Mouse (Mus musculus): ENCODE measurements around the gene Sp4. TPM values are rescaled to one million over a fixed set of nuclear protein-coding genes. Genes with fewer than 3 reads are reported as not detected.
A peak's percentile ranks its signal among the peaks of the same experiment; 100 is the strongest.

Gene Sp4
- polyA plus RNA-seq (2015; fragmentation: Nextera tagmentation; extraction: Ambion mirVana): 15.0 and 19.3 TPM in 2 replicates

GRCm38 (mm10) chr12:118301072-118301865 lies at the start of gene Sp4:
Gene Sp4 (minus strand): TSS chr12:118301440.
- 0% methylated on average over 24 of the region's 78 CpGs for WGBS
- no peaks in the 10 kb centered on the region for H3K9me3 ChIP-seq (ENCODE audit: control insufficient read depth, low read length)
- peak within 1 kb of the TSS; percentile 86 for H3K9ac ChIP-seq (ENCODE audit: low read depth, low read length)
- peak within 1 kb of the TSS; percentile 84 for H3K4me3 ChIP-seq (ENCODE audit: low read length)
- H3K27ac ChIP-seq (ENCODE audit: low read depth, low read length): peak within 1 kb of the TSS; percentile 98
- H3K27me3 ChIP-seq (replicated peaks; ENCODE audit: control insufficient read depth, insufficient read depth, low read length): no peaks in the 10 kb centered on the region
- no peaks in the 10 kb centered on the region for H3K36me3 ChIP-seq (ENCODE audit: control insufficient read depth, insufficient read depth, low read length)
- peak; percentile 93 for ATAC-seq
- H3K4me1 ChIP-seq (ENCODE audit: control insufficient read depth, insufficient read depth, low read depth, low read length): peaks cover 25% of the 10 kb centered on the region
- peak within 1 kb of the TSS; percentile 79 for H3K4me2 ChIP-seq (ENCODE audit: low read length)

GRCm38 (mm10) chr12:118339107-118339506 lies 37.9 kb upstream of the Sp4 start:
- Histone ChIP-seq H3K27me3 (replicated peaks; ENCODE audit: control insufficient read depth, insufficient read depth, low read length) (no peaks in the 10 kb centered on the region), H3K27ac (ENCODE audit: low read depth, low read length) (no peak overlapping the region), H3K36me3 (ENCODE audit: control insufficient read depth, insufficient read depth, low read length) (no peaks in the 10 kb centered on the region), H3K4me3 (ENCODE audit: low read length) (no peak overlapping the region), H3K4me1 (ENCODE audit: control insufficient read depth, insufficient read depth, low read depth, low read length) (no peaks in the 10 kb centered on the region), H3K9ac (ENCODE audit: low read depth, low read length) (no peak overlapping the region), H3K4me2 (ENCODE audit: low read length) (no peak overlapping the region), H3K9me3 (ENCODE audit: control insufficient read depth, low read length) (no peaks in the 10 kb centered on the region)
- 71% methylated on average over 2 of the region's 2 CpGs for WGBS
- no peak for ATAC-seq

- Histone ChIP-seq H3K36me3 (ENCODE audit: control insufficient read depth, insufficient read depth, low read length) (no peaks in the 10 kb centered on the region), H3K4me2 (ENCODE audit: low read length) (no peak overlapping the region), H3K4me1 (ENCODE audit: control insufficient read depth, insufficient read depth, low read depth, low read length) (no peaks in the 10 kb centered on the region), H3K9me3 (ENCODE audit: control insufficient read depth, low read length) (no peaks in the 10 kb centered on the region), H3K27me3 (replicated peaks; ENCODE audit: control insufficient read depth, insufficient read depth, low read length) (no peaks in the 10 kb centered on the region), H3K27ac (ENCODE audit: low read depth, low read length) (no peak overlapping the region), H3K9ac (ENCODE audit: low read depth, low read length) (no peak overlapping the region), H3K4me3 (ENCODE audit: low read length) (no peak overlapping the region)
- 81% methylated on average over 2 of the region's 2 CpGs for WGBS
- ATAC-seq: no peak
Observed at GRCm38 (mm10) chr12:118338243-118338642, 37.0 kb upstream of the Sp4 start.

- 69% methylated on average over 3 of the region's 3 CpGs for WGBS
- Histone ChIP-seq H3K4me1 (ENCODE audit: control insufficient read depth, insufficient read depth, low read depth, low read length) (no peaks in the 10 kb centered on the region), H3K4me2 (ENCODE audit: low read length) (no peak overlapping the region), H3K9ac (ENCODE audit: low read depth, low read length) (no peak overlapping the region), H3K36me3 (ENCODE audit: control insufficient read depth, insufficient read depth, low read length) (no peaks in the 10 kb centered on the region), H3K9me3 (ENCODE audit: control insufficient read depth, low read length) (no peaks in the 10 kb centered on the region), H3K27ac (ENCODE audit: low read depth, low read length) (no peak overlapping the region), H3K27me3 (replicated peaks; ENCODE audit: control insufficient read depth, insufficient read depth, low read length) (no peaks in the 10 kb centered on the region), H3K4me3 (ENCODE audit: low read length) (no peak overlapping the region)
- no peak for ATAC-seq
Observed at GRCm38 (mm10) chr12:118337291-118337690, 36.1 kb upstream of the Sp4 start.

- Histone ChIP-seq H3K4me1 (ENCODE audit: control insufficient read depth, insufficient read depth, low read depth, low read length) (no peaks in the 10 kb centered on the region), H3K27me3 (replicated peaks; ENCODE audit: control insufficient read depth, insufficient read depth, low read length) (no peaks in the 10 kb centered on the region), H3K4me3 (ENCODE audit: low read length) (no peak overlapping the region), H3K36me3 (ENCODE audit: control insufficient read depth, insufficient read depth, low read length) (no peaks in the 10 kb centered on the region), H3K4me2 (ENCODE audit: low read length) (no peak overlapping the region), H3K27ac (ENCODE audit: low read depth, low read length) (no peak overlapping the region), H3K9me3 (ENCODE audit: control insufficient read depth, low read length) (no peaks in the 10 kb centered on the region), H3K9ac (ENCODE audit: low read depth, low read length) (no peak overlapping the region)
- no peak for ATAC-seq
- 91% methylated on average over 6 of the region's 6 CpGs for WGBS
Observed at GRCm38 (mm10) chr12:118328739-118329249, 27.6 kb upstream of the Sp4 start.

GRCm38 (mm10) chr12:118327566-118327965 lies 26.3 kb upstream of the Sp4 start:
- Histone ChIP-seq H3K4me2 (ENCODE audit: low read length) (no peak overlapping the region), H3K9ac (ENCODE audit: low read depth, low read length) (no peak overlapping the region), H3K27me3 (replicated peaks; ENCODE audit: control insufficient read depth, insufficient read depth, low read length) (no peaks in the 10 kb centered on the region), H3K9me3 (ENCODE audit: control insufficient read depth, low read length) (no peaks in the 10 kb centered on the region), H3K36me3 (ENCODE audit: control insufficient read depth, insufficient read depth, low read length) (no peaks in the 10 kb centered on the region), H3K4me3 (ENCODE audit: low read length) (no peak overlapping the region), H3K4me1 (ENCODE audit: control insufficient read depth, insufficient read depth, low read depth, low read length) (no peaks in the 10 kb centered on the region), H3K27ac (ENCODE audit: low read depth, low read length) (no peak overlapping the region)
- ATAC-seq: no peak
- WGBS: 85% methylated on average over 2 of the region's 2 CpGs

- H3K4me2 ChIP-seq (ENCODE audit: low read length): no peak overlapping the region
- H3K9me3 ChIP-seq (ENCODE audit: control insufficient read depth, low read length): no peaks in the 10 kb centered on the region
- H3K4me3 ChIP-seq (ENCODE audit: low read length): no peak overlapping the region
- no peak overlapping the region for H3K9ac ChIP-seq (ENCODE audit: low read depth, low read length)
- H3K36me3 ChIP-seq (ENCODE audit: control insufficient read depth, insufficient read depth, low read length): no peaks in the 10 kb centered on the region
- H3K27ac ChIP-seq (ENCODE audit: low read depth, low read length): no peak overlapping the region
- 97% methylated on average over 2 of the region's 2 CpGs for WGBS
- no peak for ATAC-seq
- no peaks in the 10 kb centered on the region for H3K27me3 ChIP-seq (replicated peaks; ENCODE audit: control insufficient read depth, insufficient read depth, low read length)
- H3K4me1 ChIP-seq (ENCODE audit: control insufficient read depth, insufficient read depth, low read depth, low read length): no peaks in the 10 kb centered on the region
Observed at GRCm38 (mm10) chr12:118326161-118326560, 24.9 kb upstream of the Sp4 start.

GRCm38 (mm10) chr12:118320076-118320475 lies 18.8 kb upstream of the Sp4 start:
- Histone ChIP-seq H3K4me3 (ENCODE audit: low read length) (no peak overlapping the region), H3K27ac (ENCODE audit: low read depth, low read length) (no peak overlapping the region), H3K4me2 (ENCODE audit: low read length) (no peak overlapping the region), H3K36me3 (ENCODE audit: control insufficient read depth, insufficient read depth, low read length) (no peaks in the 10 kb centered on the region), H3K9ac (ENCODE audit: low read depth, low read length) (no peak overlapping the region), H3K4me1 (ENCODE audit: control insufficient read depth, insufficient read depth, low read depth, low read length) (no peaks in the 10 kb centered on the region), H3K9me3 (ENCODE audit: control insufficient read depth, low read length) (no peaks in the 10 kb centered on the region), H3K27me3 (replicated peaks; ENCODE audit: control insufficient read depth, insufficient read depth, low read length) (no peaks in the 10 kb centered on the region)
- no peak for ATAC-seq

- Histone ChIP-seq H3K36me3 (ENCODE audit: control insufficient read depth, insufficient read depth, low read length) (no peaks in the 10 kb centered on the region), H3K9me3 (ENCODE audit: control insufficient read depth, low read length) (no peaks in the 10 kb centered on the region), H3K4me3 (ENCODE audit: low read length) (no peak overlapping the region), H3K4me2 (ENCODE audit: low read length) (no peak overlapping the region), H3K27ac (ENCODE audit: low read depth, low read length) (no peak overlapping the region), H3K9ac (ENCODE audit: low read depth, low read length) (no peak overlapping the region), H3K27me3 (replicated peaks; ENCODE audit: control insufficient read depth, insufficient read depth, low read length) (no peaks in the 10 kb centered on the region), H3K4me1 (ENCODE audit: control insufficient read depth, insufficient read depth, low read depth, low read length) (no peaks in the 10 kb centered on the region)
- 81% methylated on average over 2 of the region's 2 CpGs for WGBS
- no peak for ATAC-seq
Observed at GRCm38 (mm10) chr12:118314477-118314845, 13.2 kb upstream of the Sp4 start.

All from hindbrain, embryonic 16.5 days (tissue).